Mouse (Mus musculus) megakaryocyte, embryonic 14.5 days (primary cell): Measurements from ENCODE around the gene Gm5901.

Experiments used
- FLI1 ChIP-seq: IDR thresholded peaks from 2 replicates; pipeline ENCODE4 v1.6.1; 2012; ENCODE audit warnings: low read length, inconsistent platforms, mixed read lengths
- GATA1 ChIP-seq: IDR thresholded peaks from 3 replicates; pipeline ENCODE4 v1.6.1; 2012; ENCODE audit warnings: mixed read lengths, low read length, inconsistent platforms, borderline replicate concordance

DNA sequence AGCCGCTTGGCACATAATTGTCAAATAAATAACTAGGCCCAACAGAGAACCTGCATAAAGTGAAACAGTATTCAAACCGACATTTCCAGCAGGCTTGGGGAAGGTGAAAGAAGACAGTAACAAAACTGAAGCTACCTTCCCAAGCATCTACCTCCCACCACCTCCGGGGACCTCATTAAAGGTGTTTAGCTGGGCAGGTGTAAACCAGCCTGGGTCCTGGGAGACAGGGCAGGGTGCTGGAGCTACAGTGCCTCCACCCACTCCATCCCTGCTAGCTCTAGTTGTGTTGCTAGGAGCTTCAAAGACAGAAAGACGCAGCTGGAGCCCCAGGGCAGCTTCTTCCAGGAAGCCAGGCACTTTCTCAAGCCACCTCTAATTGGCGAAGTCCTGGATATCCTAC is 29.4 kb downstream of the Gm5901 start, which contains the start of gene Cnga4:
- no peak for TF ChIP-seq GATA1
- no peak for TF ChIP-seq FLI1
